ENCODE assay signal across 14 mouse cellular contexts in the genomic region with DNA sequence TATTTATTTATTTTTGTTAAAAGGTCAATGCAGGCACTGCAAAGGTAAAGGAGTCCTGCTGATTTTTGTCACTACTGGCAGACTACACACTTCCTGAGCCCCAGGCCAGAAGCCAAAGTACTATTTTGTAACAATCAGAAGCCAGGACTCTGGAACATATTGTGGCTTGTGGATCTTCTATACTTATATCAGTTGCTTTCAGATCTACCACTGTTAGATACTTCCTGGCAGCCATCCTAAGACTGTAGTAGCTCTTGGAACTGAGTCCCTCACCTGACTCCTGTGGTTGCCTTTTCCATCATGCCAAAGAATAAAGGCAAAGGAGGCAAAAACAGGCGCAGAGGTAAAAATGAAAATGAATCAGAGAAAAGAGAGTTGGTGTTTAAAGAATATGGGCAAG. TPM values are rescaled to one million over a fixed set of nuclear protein-coding genes. Genes with fewer than 3 reads are reported as not detected.
"Had no signal": no experiment of that assay in that cellular context is flagged by ENCODE, and none has a peak within 500 bp of the region (broad histone marks: within the 10 kb centered on the region; RNA-seq: fewer than 3 reads in every experiment).

A gene (plus strand): TSS at position 301 of the 400 bp plus-strand sequence.

RNA-seq across cellular contexts. Expression of the gene that starts here (rescaled TPM):
- total RNA-seq: neutrophil, adult 5-6 weeks had no signal
- polyA plus RNA-seq: neural tube, embryonic 13.5 days; neural tube, embryonic 14.5 days; neural tube, embryonic 15.5 days; small intestine, adult 2 months; spleen, adult 2 months; stomach, embryonic 14.5 days; stomach, embryonic 15.5 days; stomach, embryonic 16.5 days; stomach, postnatal 0 days; testis, adult 2 months; thymus, adult 2 months; thymus, postnatal 0 days; urinary bladder, adult 2 months had no signal
